Mouse (Mus musculus) right cerebral cortex, adult 18-20 months (tissue): ENCODE measurements around the gene Hspd1.
"Not testable (repeated sequence)": the region's sequence is repeated elsewhere in the genome, so short reads cannot be mapped to it uniquely, and the experiment has no call there.

Experiments
- DNase-seq: peaks from one replicate; pipeline ENCODE4 v3.0.0; 2022; ENCODE audit warnings: mixed read lengths

The Hspd1 gene

DNA sequence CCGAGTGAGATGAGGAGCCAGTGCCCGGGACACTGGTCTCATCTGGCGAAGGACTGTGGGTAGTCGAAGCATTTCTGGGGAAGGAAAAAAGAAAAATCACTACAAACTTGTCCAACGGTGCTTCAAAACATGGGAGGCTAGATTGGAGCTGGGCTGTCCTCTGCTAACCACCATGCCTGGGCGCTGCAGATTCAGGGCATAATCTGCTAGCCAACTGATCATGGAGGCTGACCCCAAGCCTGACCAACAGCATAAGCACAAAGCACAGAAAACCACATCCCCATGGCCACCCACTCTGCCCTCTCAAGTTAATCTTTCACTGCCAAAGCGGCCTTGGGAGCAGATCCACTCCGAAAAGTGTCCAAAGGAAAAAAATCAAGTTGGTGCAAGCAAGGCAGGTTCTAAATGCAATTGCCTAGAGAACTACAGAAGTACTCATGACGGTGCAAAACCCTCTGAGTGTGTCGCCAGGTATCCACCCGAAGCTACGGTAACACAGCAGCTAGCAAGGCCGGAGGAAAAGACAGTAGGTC is 1.1 kb downstream of the Hspd1 start:
- DNase-seq: no peak

DNA sequence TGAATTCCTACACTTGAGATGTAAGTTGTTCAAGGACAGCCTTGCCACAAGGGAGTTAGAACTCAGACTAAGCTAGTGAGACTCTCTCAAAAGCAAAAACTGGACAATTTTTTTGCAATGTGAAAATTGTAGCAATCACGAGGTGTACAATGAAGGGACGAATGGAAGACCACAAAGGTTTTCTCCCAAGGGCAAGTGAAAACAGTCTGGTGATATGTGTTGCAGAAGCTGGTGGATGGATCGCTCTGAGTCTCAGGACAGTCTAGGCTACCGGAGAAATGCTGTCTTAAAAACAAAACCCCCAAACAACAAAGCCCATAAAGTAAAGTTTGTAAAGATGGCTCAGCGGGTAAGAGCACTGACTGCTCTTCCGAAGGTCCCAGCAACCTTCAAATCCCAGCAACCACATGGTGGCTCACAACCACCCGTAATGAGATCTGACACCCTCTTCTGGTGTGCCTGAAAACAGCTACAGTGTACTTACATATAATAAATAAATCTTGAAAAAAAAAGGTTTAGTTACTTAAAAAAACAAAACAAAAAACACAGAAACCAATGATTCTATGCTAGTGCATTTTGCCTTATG is 2.2 kb downstream of the Hspd1 start:
- DNase-seq: no peak

DNA sequence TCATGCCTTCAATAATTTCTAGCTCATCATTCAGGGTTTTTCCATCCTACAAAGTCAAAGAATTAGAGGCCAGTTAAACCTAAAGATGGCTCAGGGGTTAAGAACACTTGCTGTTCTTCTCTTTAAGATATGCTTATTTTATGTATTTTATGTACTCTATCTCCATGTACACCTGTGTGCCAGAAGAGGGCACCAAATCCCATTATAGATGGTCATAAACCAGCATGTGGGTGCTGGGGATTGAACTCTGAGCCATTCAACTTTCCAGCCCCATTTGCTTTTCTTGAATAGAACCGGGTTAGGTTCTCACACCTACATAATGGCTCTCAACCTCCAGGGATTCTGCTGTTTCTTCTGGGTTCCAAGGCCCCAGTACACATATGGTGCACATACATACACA is 5.9 kb downstream of the Hspd1 start:
- no peak for DNase-seq

GRCm38 (mm10) chr1:55079677-55080076 is 8.4 kb downstream of the Hspd1 start:
- DNase-seq: no peak

- no peak for DNase-seq
Measured at GRCm38 (mm10) chr1:55076849-55077516, 11.1 kb downstream of the Hspd1 start.

DNA sequence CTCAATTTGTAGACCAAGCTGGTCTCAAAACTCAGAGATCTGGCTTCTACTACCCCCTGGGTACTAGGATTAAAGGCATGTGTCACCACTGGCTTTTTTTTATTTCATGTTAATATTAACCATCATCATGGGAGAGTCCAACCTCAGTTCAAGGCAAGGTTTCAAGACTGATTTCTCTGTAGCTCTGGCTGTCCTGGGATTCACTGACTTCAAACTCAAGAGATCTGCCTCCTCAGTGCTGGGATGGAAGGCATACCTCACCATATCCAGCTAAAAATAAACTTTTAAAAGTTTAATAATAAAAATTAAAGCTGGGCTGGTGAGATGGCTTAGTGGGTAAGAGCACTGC is 11.7 kb downstream of the Hspd1 start:
- DNase-seq: no peak

GRCm38 (mm10) chr1:55075652-55076394 is 12.2 kb downstream of the Hspd1 start:
- no peak for DNase-seq

- no peak for DNase-seq
Measured at GRCm38 (mm10) chr1:55074757-55075156, 13.3 kb downstream of the Hspd1 start.

DNA sequence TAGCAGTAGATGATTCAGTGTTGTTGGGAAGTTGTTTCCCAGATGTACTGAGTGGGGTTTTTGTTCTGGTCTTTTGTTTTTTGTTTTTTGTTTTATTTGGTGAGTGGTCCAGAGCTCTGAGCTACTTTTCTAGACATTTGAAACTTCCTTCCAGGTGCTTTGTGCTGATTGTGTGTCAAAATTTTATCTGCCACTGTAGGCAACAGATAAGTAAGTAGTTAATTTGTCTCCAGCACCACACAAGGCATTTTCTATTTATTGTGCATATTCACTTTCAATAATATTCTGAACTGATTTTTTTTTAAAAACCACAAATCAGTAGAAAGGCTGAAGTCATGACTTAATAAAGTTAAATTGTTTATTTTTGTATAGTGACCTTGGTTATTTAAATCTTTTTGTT is 15.7 kb downstream of the Hspd1 start:
- DNase-seq: not testable (repeated sequence)

GRCm38 (mm10) chr1:55061772-55062171 is 26.3 kb downstream of the Hspd1 start:
- no peak for DNase-seq

DNA sequence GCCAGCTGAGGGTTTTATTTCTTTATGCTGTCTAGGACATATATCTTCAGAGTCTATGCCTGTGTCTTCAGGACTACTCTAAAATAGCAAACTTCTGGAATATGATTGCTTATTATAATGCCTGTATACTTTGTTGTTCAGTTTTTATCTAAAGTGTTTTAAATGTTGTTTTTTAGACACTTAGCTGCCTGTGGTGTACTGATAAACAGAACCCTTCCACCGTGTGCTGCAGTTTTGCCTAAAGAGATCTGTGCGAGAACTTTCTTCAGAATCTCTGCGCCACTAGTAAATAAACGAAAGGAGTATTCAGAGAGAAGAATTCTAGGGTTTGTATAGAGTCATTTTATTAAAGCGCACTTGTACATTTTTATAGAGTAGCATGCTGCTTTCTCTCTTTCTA is 26.9 kb downstream of the Hspd1 start:
- no peak for DNase-seq

DNA sequence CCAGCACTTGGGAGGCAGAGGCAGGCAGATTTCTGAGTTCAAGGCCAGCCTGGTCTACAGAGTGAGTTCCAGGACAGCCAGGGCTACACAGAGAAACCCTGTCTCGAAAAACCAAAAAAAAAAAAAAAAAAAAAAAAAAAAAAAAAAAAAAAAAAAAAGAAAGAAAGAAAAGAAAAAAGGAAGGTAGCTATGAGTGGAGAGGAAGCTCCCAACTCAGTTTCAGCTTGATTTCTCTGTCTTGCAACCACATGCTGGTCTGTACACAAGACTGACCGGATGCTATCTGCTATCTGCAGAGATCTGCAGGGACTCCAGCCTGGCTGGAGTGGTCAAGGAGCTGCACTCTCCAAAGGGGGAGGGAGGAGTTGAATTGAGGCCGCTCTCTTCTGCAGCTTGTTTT is 29.7 kb downstream of the Hspd1 start:
- DNase-seq: not testable (repeated sequence)

GRCm38 (mm10) chr1:55055322-55056115 is 32.5 kb downstream of the Hspd1 start:
- DNase-seq: no peak

GRCm38 (mm10) chr1:55053596-55053995 is 34.4 kb downstream of the Hspd1 start:
- DNase-seq: no peak

DNA sequence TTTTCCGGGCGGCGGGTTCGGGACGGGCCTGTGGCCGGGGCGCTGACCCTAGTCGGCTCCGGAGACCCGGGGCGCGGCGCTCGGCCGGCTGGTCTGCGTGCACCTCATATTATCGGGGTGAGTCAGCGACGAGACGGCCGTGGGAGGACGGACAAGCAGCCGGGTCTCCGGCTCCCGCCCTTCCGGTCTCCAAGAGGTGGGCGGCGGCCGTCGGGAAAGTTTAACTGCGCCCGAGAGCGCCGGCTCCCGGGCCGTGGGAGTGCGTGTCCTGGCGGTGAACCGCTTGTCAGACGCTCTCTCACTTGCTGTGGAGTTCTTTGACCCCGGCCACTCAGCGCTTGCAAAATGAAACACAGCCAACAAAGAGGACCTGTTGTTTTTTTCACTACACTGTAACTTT is 35.0 kb downstream of the Hspd1 start:
- peak; percentile 62 for DNase-seq

GRCm38 (mm10) chr1:55052355-55052953 is 35.6 kb downstream of the Hspd1 start, which contains the start of gene Coq10b:
Gene Coq10b (plus strand): TSS chr1:55052770.
- DNase-seq: peak; percentile 100

- DNase-seq: no peak
Measured at GRCm38 (mm10) chr1:55051671-55052070, 36.4 kb downstream of the Hspd1 start.

DNA sequence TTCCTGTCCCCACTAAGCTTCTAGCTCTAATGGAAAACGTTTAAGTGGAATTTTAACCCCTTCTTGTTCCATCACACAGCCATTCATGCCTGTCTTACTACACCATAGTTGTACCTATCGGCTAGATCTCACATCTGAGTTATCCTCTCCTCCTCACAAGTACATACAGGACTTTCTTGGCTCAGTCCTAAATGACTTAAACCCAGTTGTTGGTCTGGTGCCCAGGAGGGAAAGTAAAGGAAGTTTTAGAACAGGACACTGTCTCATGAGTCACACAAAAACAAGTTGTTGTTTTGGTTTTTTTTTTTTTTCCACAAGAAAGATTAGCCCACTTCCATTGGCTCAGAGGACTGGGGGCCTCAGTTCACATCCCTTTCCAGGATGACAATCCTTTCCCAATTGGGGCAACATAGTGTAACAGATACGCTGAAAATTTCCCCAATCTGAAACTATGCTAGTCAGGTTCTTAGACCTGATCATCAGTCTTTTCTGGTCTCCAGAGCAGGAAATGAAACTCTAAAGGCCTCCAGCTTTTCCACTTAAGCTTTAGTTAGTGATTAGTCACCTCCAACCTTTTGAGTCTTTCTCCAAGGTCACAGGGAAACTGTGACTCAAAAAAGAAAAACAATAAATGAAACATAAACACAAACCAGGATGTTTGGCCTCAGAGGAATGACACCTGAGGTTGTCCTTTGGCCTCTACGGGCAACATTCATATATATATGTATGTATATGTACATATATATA is 39.0 kb downstream of the Hspd1 start:
- no peak for DNase-seq

DNA sequence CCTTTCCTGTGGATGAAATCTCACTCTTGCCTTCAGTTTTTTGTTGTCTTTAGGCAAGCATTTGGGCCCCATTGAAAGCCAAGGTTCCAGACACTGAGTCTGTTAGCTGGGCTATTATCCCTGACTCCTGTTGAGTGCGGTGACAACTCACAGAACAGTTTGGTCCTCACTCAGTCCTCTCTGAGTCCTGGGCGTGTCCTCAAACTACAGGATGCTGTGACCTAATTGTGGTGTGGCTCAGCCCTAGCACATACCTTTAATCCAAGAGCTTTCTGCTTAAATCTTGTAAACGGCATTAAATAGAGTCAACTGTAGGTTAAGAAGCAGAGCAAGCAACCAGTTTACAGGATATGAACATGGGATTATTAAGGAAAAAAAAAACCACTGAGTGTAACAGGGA is 44.9 kb downstream of the Hspd1 start:
- DNase-seq: no peak

- DNase-seq: no peak
Measured at GRCm38 (mm10) chr1:55042246-55042645, 45.8 kb downstream of the Hspd1 start.

DNA sequence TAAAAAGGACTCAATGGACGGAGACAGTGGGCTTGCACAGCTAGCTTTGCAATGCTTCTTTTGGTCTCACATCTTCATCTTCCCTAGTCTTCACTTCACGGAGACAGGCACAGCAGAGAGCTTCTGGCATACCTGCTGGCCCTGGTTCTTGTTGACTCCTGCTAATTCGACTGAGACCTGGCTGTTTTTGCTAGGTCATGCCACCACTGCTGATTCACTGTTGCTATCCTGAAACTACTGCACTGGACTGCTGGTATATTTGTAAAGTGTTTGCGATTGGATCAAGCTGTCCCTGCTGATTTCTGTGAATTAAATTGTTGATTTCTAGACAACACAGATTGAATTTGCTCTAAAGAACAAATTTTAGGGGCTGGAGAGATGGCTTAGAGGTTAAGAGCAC is 46.4 kb downstream of the Hspd1 start:
- no peak for DNase-seq

DNA sequence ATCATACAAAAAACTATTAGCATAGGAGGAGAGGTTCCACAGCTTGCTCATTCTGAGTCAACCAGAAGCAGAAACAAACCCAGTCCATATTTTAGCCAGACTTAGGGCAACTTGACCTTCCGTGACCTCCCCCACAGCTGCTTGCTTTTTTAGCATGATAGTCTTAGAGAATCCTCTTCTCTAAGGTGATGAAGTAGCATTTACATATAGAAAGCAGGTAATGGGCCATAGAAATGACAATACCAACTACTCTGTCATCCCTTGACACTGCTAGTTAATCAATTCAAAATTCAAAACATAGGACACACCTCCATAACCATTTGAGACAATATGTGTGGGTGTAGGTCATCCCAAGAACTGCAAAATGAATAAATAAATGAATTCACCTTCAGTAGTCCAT is 48.1 kb downstream of the Hspd1 start:
- no peak for DNase-seq
